Mouse (Mus musculus) liver, postnatal 0 days (tissue): ENCODE measurements around the gene Ankib1.

ENCODE experiments used
- CTCF ChIP-seq: sonication (generic); IDR thresholded peaks from 2 replicates; pipeline ENCODE4 v1.5.1; 2016; ENCODE audit warnings: antibody characterized with exemption, low read depth
- EP300 ChIP-seq: IDR thresholded peaks from 2 replicates; pipeline ENCODE4 v1.6.1; 2016; ENCODE audit warnings: antibody characterized with exemption, low read depth, mild to moderate bottlenecking

GRCm38 (mm10) chr5:3782670-3783069 is 20.1 kb downstream of the Ankib1 start:
- TF ChIP-seq EP300 (no peak), CTCF (peak; percentile 57)
